Mouse (Mus musculus): ENCODE measurements at regions not wholly inside any gene's neighbourhood (a gene's known extent, or its start where the extent isn't known, plus 50 kb on each side); places are given as distances from the start of the nearest gene placed in this dataset.
A peak's percentile ranks its signal among the peaks of the same experiment; 100 is the strongest.
"Not testable (repeated sequence)": the region's sequence is repeated elsewhere in the genome, so short reads cannot be mapped to it uniquely, and the experiment has no call there.

DNA sequence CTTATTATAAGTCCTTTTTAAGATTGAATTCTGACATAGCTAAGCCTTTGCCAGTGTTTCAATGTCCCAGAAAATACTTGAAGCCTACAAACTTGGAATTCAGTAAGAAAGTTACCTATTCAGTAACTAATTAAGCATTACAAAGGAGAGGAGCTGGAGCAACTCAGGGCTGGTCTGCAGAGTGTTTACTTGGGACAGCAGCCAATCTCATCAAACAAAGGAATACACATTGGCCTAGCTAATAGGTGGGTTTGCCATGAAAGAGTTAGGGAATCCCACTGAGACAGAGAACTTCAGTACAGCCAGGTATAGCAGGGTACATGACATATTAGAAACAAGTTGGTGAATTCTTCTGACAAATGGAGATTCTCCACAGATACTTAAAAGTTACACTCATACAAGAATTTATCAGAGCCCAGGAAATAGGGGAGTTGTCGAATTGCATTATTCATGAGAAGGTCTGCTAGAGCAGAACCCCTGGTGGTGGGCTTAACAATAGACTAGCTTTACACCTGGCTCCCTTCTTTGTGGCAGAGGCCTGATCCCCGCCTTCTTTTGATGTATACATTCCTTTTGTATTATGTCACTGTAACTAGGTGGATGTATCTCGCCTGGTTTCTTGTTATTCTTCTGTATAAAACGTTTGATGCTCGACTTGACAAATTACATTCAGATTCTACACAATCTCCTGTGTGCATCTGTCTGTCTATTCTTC lies 525.2 kb downstream of the 4930447F04Rik start:
- DNase-seq (ENCODE audit: low read depth, low spot score) = not testable (repeated sequence)

GRCm38 (mm10) chrX:65769861-65770260 lies 534.2 kb downstream of the 4930447F04Rik start:
- DNase-seq (ENCODE audit: low read depth, low spot score) = no peak

GRCm38 (mm10) chrX:65734577-65734976 lies 569.4 kb downstream of the 4930447F04Rik start:
- DNase-seq (ENCODE audit: low read depth, low spot score) = peak; percentile 29

DNA sequence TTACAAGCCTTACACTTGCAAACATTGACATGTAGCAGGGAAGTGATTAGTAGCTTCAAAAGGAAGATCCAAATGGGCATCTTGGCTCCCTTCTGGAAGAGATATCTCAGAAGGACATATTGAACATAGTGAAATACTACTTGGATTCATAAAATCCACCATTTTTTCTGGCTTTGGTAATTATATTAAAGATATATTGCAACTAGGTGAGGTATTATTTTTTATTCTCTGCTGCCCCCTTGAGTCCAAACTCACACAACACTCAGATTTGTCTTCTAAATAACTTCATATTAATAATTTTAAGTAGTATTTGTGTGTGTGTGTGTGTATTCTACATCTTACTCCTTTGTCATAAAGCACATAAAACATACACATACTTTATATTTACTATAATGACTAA lies 588.5 kb downstream of the 4930447F04Rik start:
- DNase-seq (ENCODE audit: low read depth, low spot score) = peak; percentile 33

All from A20 (cell line).